Mouse (Mus musculus): ENCODE results near the gene Sult5a1. TPM values are rescaled to one million over a fixed set of nuclear protein-coding genes. Genes with fewer than 3 reads are reported as not detected.

The Sult5a1 gene
- total RNA-seq, 2 experiments from 2014 or later, result 2.0 to 2.8 TPM

DNA sequence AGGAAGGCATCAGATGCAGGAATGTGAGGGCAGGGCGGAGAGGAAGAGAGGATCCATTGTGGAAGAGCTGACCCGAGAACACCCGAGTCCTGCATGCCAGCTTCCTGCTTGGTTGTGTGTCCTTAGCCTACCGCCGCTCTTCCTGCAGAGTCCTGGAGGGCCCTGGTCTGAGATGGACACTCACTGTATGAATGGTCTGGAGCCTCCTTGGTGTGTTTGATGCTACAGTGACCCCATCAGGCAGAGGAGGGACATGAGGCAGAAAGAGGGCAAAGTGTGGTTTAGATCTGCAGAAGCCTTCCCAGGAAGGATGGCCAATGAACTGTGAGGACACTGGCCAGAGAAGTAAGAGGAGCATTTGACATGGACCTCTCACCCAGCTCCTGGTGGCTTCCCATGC lies 2.9 kb downstream of the Sult5a1 start:
- no peak overlapping the region for H3K4me3 ChIP-seq
- peak; percentile 54 for TF ChIP-seq CTCF (conservative IDR thresholded peaks at IDR 0.05)
- DNase-seq (ENCODE audit: low spot score in 2 of 2), result no peak
- H3K27ac ChIP-seq, result no peak overlapping the region

DNA sequence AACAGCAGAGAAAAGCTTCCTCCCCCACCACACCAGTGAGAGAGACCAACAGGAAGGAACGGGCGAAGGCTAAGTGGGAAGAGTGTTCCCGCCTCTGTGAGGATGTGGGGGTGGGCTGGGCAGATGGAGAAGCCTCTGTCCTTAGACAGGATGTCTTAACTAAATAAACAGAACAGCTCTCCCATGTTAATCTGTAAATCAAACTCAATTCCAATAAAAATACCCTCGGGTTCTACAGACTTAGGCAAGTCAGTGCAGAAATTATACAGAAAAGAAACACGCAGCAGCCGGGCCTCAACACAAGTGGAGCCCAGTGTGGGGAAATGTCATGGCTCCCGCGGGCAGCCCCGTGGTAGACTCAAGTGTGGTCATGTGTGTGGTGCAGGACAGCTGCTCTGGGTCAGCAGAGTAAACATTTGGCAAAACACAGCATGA lies 7.4 kb downstream of the Sult5a1 start:
- TF ChIP-seq CTCF (conservative IDR thresholded peaks at IDR 0.05), result no peak

DNA sequence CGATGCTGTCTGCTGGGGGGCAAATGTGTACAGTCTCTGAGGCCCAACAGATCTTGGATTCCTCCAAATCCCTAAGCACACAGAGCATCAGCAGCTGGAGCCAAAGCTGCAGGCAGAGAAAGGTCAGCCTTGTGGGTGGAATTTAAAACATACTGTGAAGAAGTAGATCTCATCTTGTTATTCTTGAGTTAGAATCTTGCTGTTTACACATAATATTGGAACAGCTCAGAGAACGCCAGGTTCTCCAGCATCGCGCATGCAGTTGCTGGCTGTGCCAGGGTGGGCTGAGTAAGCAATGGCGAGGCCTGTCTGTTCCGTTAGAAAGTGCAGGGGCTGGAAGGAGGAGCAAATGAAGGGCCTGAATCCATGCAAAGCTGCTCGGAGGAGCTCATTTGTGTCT lies 11.7 kb downstream of the Sult5a1 start:
- peak overlapping the region; percentile 85 for H3K27ac ChIP-seq
- TF ChIP-seq CTCF (conservative IDR thresholded peaks at IDR 0.05), result no peak
- DNase-seq (ENCODE audit: low spot score in 2 of 2), result peak; percentile 35 to 74
- no peak overlapping the region for H3K4me3 ChIP-seq

More for the DNA sequence above, 7.4 kb downstream of the Sult5a1 start:
- H3K4me3 ChIP-seq, result no peak overlapping the region
- peak overlapping the region; percentile 75 for H3K27ac ChIP-seq
- DNase-seq (ENCODE audit: low spot score in 2 of 2), result peak; percentile 37 to 60

DNA sequence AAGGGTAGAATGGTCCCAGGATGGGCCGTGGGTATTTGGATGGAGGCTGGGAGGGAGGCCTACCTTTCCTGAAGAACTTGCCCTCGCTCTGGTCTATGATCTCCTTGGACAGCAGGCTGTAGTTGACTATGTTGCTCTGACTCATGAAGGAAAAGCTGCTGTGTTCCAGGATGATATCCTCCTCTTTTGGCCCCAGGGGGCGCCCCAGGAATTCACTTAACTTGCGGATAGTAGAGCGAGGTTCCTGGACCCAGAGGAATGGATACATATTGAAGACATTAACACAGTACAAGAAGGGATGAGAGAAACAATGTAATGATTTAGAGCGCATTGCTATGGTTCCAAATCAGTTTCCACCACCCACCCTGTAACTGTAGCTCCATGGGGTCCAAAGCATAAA lies 12.8 kb downstream of the Sult5a1 start:
- Histone ChIP-seq H3K27ac (peak overlapping the region; percentile 85), H3K4me3 (no peak overlapping the region)
- DNase-seq (ENCODE audit: low spot score in 2 of 2), result peak in 1 of 2 experiments; percentile 40
- peak; percentile 68 for TF ChIP-seq CTCF (conservative IDR thresholded peaks at IDR 0.05)

DNA sequence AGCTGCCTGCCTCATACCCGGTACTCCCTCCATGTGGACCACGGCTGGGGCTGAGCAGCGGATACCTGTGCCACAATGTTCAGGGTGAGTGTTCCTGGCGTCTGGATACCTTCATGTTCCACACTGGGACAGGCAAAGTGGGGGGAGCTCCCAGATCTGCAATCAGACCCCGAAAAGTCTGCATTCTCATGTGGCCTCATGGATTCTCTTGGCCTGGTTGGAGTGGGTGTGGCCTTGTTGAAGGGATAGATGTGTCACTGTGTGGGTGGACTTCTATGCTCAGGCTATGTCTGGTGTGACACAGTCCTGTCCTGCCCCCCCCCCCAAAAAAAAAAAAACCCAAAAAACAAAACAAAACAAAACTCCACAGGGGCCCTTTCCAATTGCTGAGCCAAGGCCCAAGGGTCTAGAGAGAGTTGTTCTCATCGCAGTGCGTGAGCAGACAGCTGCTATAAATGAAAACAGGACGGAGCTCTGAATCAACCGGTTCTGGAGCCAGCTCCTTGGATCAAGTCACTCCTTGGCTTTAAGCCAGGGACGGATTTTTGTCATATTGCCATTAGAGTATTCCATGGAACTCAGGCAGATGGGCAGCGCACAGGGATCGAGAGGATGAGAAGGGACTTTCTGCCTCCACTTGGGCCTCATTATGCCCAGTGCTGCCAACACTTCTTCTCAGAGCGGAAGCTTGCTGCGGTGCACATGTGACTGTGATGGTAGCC lies 16.2 kb downstream of the Sult5a1 start:
- H3K4me3 ChIP-seq, result no peak overlapping the region
- peak; percentile 73 to 79 for DNase-seq (ENCODE audit: low spot score in 2 of 2)
- no peak for TF ChIP-seq CTCF (conservative IDR thresholded peaks at IDR 0.05)
- H3K27ac ChIP-seq, result peak overlapping the region; percentile 51

DNA sequence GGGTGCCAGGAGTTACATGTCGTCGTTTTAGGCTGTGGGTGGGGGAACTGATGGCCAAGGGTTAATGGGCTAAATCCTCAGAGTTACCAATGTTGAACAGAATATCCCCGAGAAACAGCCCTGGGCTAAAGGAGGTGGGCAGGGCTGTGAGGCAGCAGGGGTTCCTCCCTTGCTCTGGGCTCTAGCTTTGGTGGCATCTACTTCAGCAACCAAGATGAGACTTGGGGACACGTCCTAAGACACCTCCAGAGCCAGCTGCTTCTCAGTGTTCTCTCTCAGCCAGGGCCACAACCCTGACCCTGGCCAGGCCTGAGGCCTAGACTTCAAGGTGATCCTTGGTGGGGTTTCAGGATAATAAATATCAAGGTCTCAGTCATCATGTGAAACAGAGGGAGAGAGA lies 19.4 kb downstream of the Sult5a1 start:
- TF ChIP-seq CTCF (conservative IDR thresholded peaks at IDR 0.05), result no peak
- Histone ChIP-seq H3K4me3 (no peak overlapping the region), H3K27ac (peak overlapping the region; percentile 79)
- no peak for DNase-seq (ENCODE audit: low spot score in 2 of 2)

DNA sequence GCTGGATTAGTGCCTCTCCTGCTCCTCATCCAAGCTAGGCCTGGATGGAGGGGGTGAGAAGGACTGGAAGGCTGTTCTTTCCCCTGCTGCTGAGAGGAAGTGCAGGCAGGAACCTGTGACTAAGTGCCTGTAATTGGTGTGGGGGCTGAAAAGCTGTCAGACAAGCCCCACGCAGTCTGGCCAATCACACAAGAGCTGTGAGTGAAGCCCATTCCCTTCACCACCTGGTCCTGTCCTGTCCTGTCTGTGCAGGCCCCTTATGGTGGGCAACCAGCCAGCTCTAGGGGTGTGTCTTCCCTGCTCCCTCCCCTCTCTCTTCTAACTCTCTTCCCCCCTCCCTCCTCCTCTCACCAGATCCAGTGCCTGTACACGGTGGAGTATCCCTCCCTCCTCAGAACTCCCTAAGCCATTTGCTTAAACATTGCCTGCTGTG lies 20.5 kb downstream of the Sult5a1 start:
- Histone ChIP-seq H3K4me3 (no peak overlapping the region), H3K27ac (peak overlapping the region; percentile 79)
- no peak for TF ChIP-seq CTCF (conservative IDR thresholded peaks at IDR 0.05)
- DNase-seq (ENCODE audit: low spot score in 2 of 2), result peak; percentile 62 to 83

DNA sequence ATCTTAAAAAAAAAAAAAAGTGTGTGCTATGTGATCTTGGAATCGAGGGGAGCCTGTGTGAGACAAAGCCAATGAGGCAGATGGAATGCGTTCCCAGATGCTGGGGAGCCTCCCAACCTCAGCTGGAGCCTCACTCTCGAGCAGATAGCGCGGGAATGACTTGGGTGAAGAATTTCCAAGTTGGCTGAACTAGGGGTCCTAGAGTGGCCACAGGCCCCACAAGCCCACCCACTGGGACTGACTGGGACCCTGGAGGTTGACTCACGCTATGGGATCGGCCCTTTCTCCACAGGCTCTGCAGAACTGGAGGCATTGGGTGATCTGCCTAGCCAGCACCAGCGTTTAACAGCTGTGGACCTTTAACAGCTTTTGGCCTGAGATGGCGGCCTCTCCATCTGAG lies 21.8 kb downstream of the Sult5a1 start:
- DNase-seq (ENCODE audit: low spot score in 2 of 2), result no peak
- H3K4me3 ChIP-seq, result no peak overlapping the region
- no peak for TF ChIP-seq CTCF (conservative IDR thresholded peaks at IDR 0.05)
- peak overlapping the region; percentile 79; the same call in 1 of the 2 replicates for H3K27ac ChIP-seq

DNA sequence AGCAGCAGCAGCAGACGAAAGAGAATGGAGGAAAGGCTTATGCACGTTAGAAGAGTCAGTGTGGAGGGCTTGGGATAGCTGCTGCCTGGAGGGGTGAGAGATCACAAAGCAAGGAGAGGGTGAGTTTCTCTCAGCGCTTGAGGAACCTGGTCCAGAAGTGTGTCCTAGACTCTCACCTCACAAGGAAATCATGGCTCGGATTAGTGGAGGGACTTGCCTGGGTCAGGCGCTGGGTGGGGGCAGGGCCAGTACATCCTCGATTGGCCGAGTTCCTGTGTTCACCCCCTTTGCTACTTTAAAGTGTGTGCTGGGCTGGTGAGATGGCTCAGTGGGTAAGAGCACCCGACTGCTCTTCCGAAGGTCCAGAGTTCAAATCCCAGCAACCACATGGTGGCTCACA lies 22.3 kb downstream of the Sult5a1 start:
- DNase-seq (ENCODE audit: low spot score in 2 of 2), result no peak
- H3K27ac ChIP-seq, result peak overlapping the region; percentile 79
- no peak for TF ChIP-seq CTCF (conservative IDR thresholded peaks at IDR 0.05)
- H3K4me3 ChIP-seq, result no peak overlapping the region

DNA sequence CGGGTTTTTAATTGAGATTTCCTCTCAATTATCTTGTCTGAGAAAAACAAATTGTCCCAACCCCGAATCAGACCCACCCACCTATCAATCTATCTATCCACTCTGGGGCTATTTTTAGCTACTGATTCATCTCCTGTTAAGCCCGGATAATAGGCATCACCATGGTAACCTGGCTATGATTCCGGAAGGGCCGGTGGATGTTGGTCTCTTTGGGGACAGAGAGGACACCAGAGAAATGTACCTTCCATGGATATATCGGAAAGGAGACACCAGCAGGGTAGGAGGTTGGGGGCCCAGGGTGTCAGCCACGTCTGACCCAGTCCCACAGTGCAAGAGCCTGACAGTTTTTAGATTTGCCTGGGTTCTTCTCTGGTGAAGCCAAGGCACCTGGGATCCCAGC lies 22.7 kb downstream of the Sult5a1 start:
- DNase-seq (ENCODE audit: low spot score in 2 of 2), result no peak
- no peak for TF ChIP-seq CTCF (conservative IDR thresholded peaks at IDR 0.05)
- H3K27ac ChIP-seq, result peak overlapping the region; percentile 79
- no peak overlapping the region for H3K4me3 ChIP-seq

DNA sequence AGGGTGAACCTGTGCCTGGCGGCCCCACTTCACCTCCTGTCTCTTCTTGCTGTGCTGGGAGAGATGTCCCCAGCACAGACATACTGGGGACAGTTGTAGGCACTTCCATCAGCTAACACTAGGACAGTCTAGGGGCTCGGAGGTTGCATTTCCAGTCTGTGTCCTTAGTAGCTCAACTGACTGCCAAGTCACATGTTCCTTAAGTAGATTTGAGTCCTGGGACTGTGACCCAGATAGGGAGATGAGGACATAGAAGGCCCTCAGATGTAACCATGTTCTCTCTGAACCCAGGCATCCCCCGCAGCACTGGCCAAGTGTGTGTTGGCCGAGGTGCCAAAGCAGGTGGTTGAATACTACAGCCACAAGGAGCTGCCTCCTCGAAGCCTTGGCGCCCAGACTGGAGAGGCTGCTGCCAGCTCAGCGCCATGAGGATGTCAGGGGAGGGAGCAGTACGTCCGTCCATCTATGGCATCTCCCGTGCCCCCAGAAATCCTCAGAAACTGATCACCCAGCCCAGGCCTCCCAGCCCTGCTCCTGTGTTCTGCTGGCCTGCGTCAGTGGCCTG lies 23.9 kb downstream of the Sult5a1 start:
- no peak overlapping the region for H3K4me3 ChIP-seq
- DNase-seq (ENCODE audit: low spot score in 2 of 2), result no peak
- peak overlapping the region; percentile 79; the same call in 1 of the 2 replicates for H3K27ac ChIP-seq
- TF ChIP-seq CTCF (conservative IDR thresholded peaks at IDR 0.05), result no peak

DNA sequence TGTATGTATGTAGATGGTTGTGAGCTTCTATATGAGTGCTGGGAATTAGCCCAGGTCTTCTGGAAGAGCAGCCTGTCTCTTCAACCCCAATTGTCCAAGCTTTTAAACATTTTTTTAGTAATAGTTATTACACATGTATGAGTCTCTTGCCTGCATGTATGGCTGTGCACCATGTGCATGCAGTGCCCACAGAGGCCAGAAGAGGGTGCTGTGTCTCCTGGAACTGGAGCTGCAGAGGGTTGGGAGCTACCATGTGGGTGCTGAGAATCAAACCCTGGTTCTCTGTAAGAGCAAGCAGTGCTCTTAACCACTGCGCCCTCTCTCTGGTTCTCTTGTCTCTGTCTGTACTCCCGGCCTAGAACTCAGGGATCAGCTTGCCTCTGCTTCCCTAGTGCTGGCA lies 25.2 kb downstream of the Sult5a1 start:
- Histone ChIP-seq H3K4me3 (no peak overlapping the region), H3K27ac (no peak overlapping the region)
- DNase-seq (ENCODE audit: low spot score in 2 of 2), result no peak
- TF ChIP-seq CTCF (conservative IDR thresholded peaks at IDR 0.05), result peak; percentile 44

DNA sequence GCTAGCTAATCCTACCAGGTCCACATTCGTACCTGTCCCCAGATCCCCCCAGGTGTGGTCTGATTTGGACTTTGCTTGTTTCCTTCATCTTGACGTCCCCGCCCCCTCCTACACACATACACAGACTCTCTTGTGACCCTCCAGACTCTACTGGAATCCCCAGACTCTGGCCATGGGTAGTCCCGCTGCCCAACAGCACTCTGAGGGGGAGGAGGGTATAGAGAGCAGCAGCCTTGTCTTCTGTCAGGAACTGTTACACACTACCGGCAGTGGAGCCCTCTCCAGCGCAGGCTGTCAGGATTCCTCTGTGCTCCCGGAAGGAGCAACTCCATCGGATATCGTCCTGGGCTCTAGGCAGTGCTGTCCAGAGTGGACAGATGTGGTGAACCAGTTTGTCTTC lies 27.1 kb downstream of the Sult5a1 start:
- no peak for TF ChIP-seq CTCF (conservative IDR thresholded peaks at IDR 0.05)
- Histone ChIP-seq H3K27ac (no peak overlapping the region), H3K4me3 (no peak overlapping the region)
- DNase-seq (ENCODE audit: low spot score in 2 of 2), result no peak
